Mouse (Mus musculus): Measurements from ENCODE around the gene Btbd35f1. TPM values are rescaled to one million over a fixed set of nuclear protein-coding genes. Genes with fewer than 3 reads are reported as not detected.
"Not testable (repeated sequence)": the region's sequence is repeated elsewhere in the genome, so short reads cannot be mapped to it uniquely, and the experiment has no call there.

Btbd35f1 gene
- polyA plus RNA-seq (2014; fragmentation: Nextera tagmentation; extraction: Ambion mirVana), result not detected in 2 replicates

- H3K9me3 ChIP-seq (replicated peaks; ENCODE audit: control insufficient read depth, low read length); H3K4me1 ChIP-seq (ENCODE audit: control insufficient read depth, insufficient read depth, low read length); H3K4me3 ChIP-seq (ENCODE audit: low read depth, low read length); H3K27me3 ChIP-seq (ENCODE audit: control insufficient read depth, insufficient read depth, low read length); ATAC-seq (replicated peaks; ENCODE audit: insufficient number of reproducible peaks, low FRiP score, low TSS enrichment); H3K36me3 ChIP-seq (ENCODE audit: control insufficient read depth, insufficient read depth, low read length); H3K4me2 ChIP-seq; H3K9ac ChIP-seq (ENCODE audit: low read depth, low read length); H3K27ac ChIP-seq (ENCODE audit: low read depth, low read length): not testable (repeated sequence)
- no CpG with 5 or more reads among the region's 3 CpGs for WGBS (ENCODE audit: insufficient replicate concordance)
Measured at GRCm38 (mm10) chrX:32559755-32560154, at the start of gene Btbd35f1. Gene Btbd35f1 (plus strand): TSS chrX:32560055.

- H3K36me3 ChIP-seq (ENCODE audit: control insufficient read depth, insufficient read depth, low read length); H3K9ac ChIP-seq (ENCODE audit: low read depth, low read length); H3K4me1 ChIP-seq (ENCODE audit: control insufficient read depth, insufficient read depth, low read length); H3K27me3 ChIP-seq (ENCODE audit: control insufficient read depth, insufficient read depth, low read length); H3K9me3 ChIP-seq (replicated peaks; ENCODE audit: control insufficient read depth, low read length); H3K4me2 ChIP-seq; H3K4me3 ChIP-seq (ENCODE audit: low read depth, low read length); H3K27ac ChIP-seq (ENCODE audit: low read depth, low read length); ATAC-seq (replicated peaks; ENCODE audit: insufficient number of reproducible peaks, low FRiP score, low TSS enrichment): not testable (repeated sequence)
- WGBS (ENCODE audit: insufficient replicate concordance), result 79% methylated on average over 1 of the region's 1 CpGs
Measured at GRCm38 (mm10) chrX:32590878-32591542, 31.2 kb downstream of the Btbd35f1 start.

- H3K4me2 ChIP-seq; H3K27me3 ChIP-seq (ENCODE audit: control insufficient read depth, insufficient read depth, low read length); H3K9me3 ChIP-seq (replicated peaks; ENCODE audit: control insufficient read depth, low read length); H3K9ac ChIP-seq (ENCODE audit: low read depth, low read length); H3K4me1 ChIP-seq (ENCODE audit: control insufficient read depth, insufficient read depth, low read length); H3K27ac ChIP-seq (ENCODE audit: low read depth, low read length); H3K36me3 ChIP-seq (ENCODE audit: control insufficient read depth, insufficient read depth, low read length); ATAC-seq (replicated peaks; ENCODE audit: insufficient number of reproducible peaks, low FRiP score, low TSS enrichment); H3K4me3 ChIP-seq (ENCODE audit: low read depth, low read length): not testable (repeated sequence)
- 72% methylated on average over 1 of the region's 2 CpGs for WGBS (ENCODE audit: insufficient replicate concordance)
Measured at GRCm38 (mm10) chrX:32601008-32601407, 41.2 kb downstream of the Btbd35f1 start.

- H3K9ac ChIP-seq (ENCODE audit: low read depth, low read length); H3K4me3 ChIP-seq (ENCODE audit: low read depth, low read length); ATAC-seq (replicated peaks; ENCODE audit: insufficient number of reproducible peaks, low FRiP score, low TSS enrichment); H3K9me3 ChIP-seq (replicated peaks; ENCODE audit: control insufficient read depth, low read length); H3K27me3 ChIP-seq (ENCODE audit: control insufficient read depth, insufficient read depth, low read length); H3K4me1 ChIP-seq (ENCODE audit: control insufficient read depth, insufficient read depth, low read length); H3K36me3 ChIP-seq (ENCODE audit: control insufficient read depth, insufficient read depth, low read length); H3K27ac ChIP-seq (ENCODE audit: low read depth, low read length); H3K4me2 ChIP-seq: not testable (repeated sequence)
- 66% methylated on average over 3 of the region's 3 CpGs for WGBS (ENCODE audit: insufficient replicate concordance)
Measured at GRCm38 (mm10) chrX:32601425-32601824, 41.6 kb downstream of the Btbd35f1 start.

Other genes with a start within 250 kb of the Btbd35f1 start
- gene Gm5926, start 90.7 kb downstream of the Btbd35f1 start, polyA plus RNA-seq (2014; fragmentation: Nextera tagmentation; extraction: Ambion mirVana), result not detected in 2 replicates
- not detected in 2 replicates for gene Btbd35f21, start 166.1 kb downstream of the Btbd35f1 start, polyA plus RNA-seq (2014; fragmentation: Nextera tagmentation; extraction: Ambion mirVana)